Mouse (Mus musculus) retina, embryonic 14.5 days (tissue): ENCODE measurements at regions not wholly inside any gene's neighbourhood (a gene's known extent, or its start where the extent isn't known, plus 50 kb on each side); places are given as distances from the start of the nearest gene placed in this dataset.
A peak's percentile ranks its signal among the peaks of the same experiment; 100 is the strongest.

Experiments
- DNase-seq: peaks from one replicate; pipeline ENCODE4 v3.0.0-alpha.2; 2015; ENCODE audit warnings: low spot score

- peak; percentile 76 for DNase-seq
Observed at GRCm38 (mm10) chr4:16820371-16820770, 2784.9 kb upstream of the Gm12353 start.

- no peak for DNase-seq
Observed at GRCm38 (mm10) chr4:16831598-16831997, 2773.7 kb upstream of the Gm12353 start.

- DNase-seq, result no peak
Observed at GRCm38 (mm10) chr4:16848096-16848495, 2757.2 kb upstream of the Gm12353 start.

- DNase-seq, result no peak
Observed at GRCm38 (mm10) chr4:16852670-16853069, 2752.6 kb upstream of the Gm12353 start.
